Comparison of ENCODE assay signal across 30 mouse cellular contexts in genomic region chr1:186967201-186967812, GRCm38 (mm10). TPM values are rescaled to one million over a fixed set of nuclear protein-coding genes. Genes with fewer than 3 reads are reported as not detected.
DNase-seq lines count a peak whose midpoint lies in the region; ATAC-seq lines count a peak whose summit lies in the region.
"Had no signal": no experiment of that assay in that cellular context is flagged by ENCODE, and none has a peak within 500 bp of the region (broad histone marks: within the 10 kb centered on the region; RNA-seq: fewer than 3 reads in every experiment).

Gene D1Pas1, plus strand, starts transcription at chr1:186967416.

- H3K4me2 ChIP-seq in midbrain, embryonic 11.5 days = no peak within 1 kb of the TSS
- H3K4me2 ChIP-seq in midbrain, embryonic 13.5 days (replicated peaks) = no peak within 1 kb of the TSS
- H3K4me2 ChIP-seq: hindbrain, embryonic 14.5 days; limb, embryonic 12.5 days; liver, embryonic 12.5 days had no signal

- DNase-seq in heart, adult 11 months = peak; percentile 87
- DNase-seq in heart, postnatal 25 days (ENCODE audit: low spot score) = no peak
- DNase-seq in midbrain, embryonic 11.5 days (ENCODE audit: low spot score, missing footprints) = peak; percentile 69
- no peak for DNase-seq in limb, embryonic 10.5 days (ENCODE audit: low spot score)
- no peak for DNase-seq in cerebellum, postnatal 36 days
- no peak for DNase-seq in left cerebral cortex, postnatal 10 days (ENCODE audit: extremely low spot score in 1 of 2, low spot score in 2 of 2)
- DNase-seq: cerebellum, adult 11 months; cerebellum, adult 9-11 months; gastrocnemius, postnatal 10 days; heart, postnatal 14 days; kidney, adult 2 months; lung, adult 18-20 months; lung, postnatal 10 days; midbrain, embryonic 14.5 days; thymus, postnatal 25 days had no signal

- peaks cover 11% of the 10 kb centered on the region; the same call in 1 of the 2 replicates for H3K9me3 ChIP-seq in midbrain, embryonic 11.5 days (ENCODE audit: control insufficient read depth, low read length)
- H3K9me3 ChIP-seq in midbrain, embryonic 13.5 days = peaks cover 27% of the 10 kb centered on the region
- H3K9me3 ChIP-seq in limb, embryonic 10.5 days (replicated peaks) = peaks cover 17% of the 10 kb centered on the region; the same call in 1 of the 2 replicates

- intact Hi-C loops in heart, postnatal 25 days (cut with DNase I) = no loop called here
- intact Hi-C loops in left cerebral cortex, postnatal 10 days (cut with DNase I) = no loop called here

- H3K27me3 ChIP-seq in midbrain, embryonic 11.5 days (ENCODE audit: control insufficient read depth, insufficient read depth, low read length) = no peaks in the 10 kb centered on the region
- no peaks in the 10 kb centered on the region for H3K27me3 ChIP-seq in midbrain, embryonic 13.5 days
- H3K27me3 ChIP-seq in limb, embryonic 10.5 days (ENCODE audit: low read depth, poor library complexity, severe bottlenecking) = no peaks in the 10 kb centered on the region
- H3K27me3 ChIP-seq: limb, embryonic 12.5 days; liver, embryonic 12.5 days had no signal

- H3K4me3 ChIP-seq in midbrain, embryonic 11.5 days (ENCODE audit: low read depth, low read length) = no peak within 1 kb of the TSS
- no peak within 1 kb of the TSS for H3K4me3 ChIP-seq in midbrain, embryonic 13.5 days (replicated peaks)
- H3K4me3 ChIP-seq in limb, embryonic 10.5 days = 0 out of 2 replicates have a peak within 1 kb of the TSS, but pooled peaks have one; percentile 4
- H3K4me3 ChIP-seq: forebrain, embryonic 10.5 days; left cerebral cortex, adult 2 months; limb, embryonic 12.5 days; liver, embryonic 12.5 days had no signal

- H3K36me3 ChIP-seq in midbrain, embryonic 11.5 days (ENCODE audit: control insufficient read depth, insufficient read depth, low read length) = no peaks in the 10 kb centered on the region
- H3K36me3 ChIP-seq in midbrain, embryonic 13.5 days = peaks cover 6% of the 10 kb centered on the region; the same call in 1 of the 2 replicates
- H3K36me3 ChIP-seq in limb, embryonic 10.5 days = peaks cover 4% of the 10 kb centered on the region; the same call in 1 of the 2 replicates
- H3K36me3 ChIP-seq: limb, embryonic 12.5 days; liver, embryonic 12.5 days had no signal

- H3K27ac ChIP-seq in midbrain, embryonic 11.5 days (ENCODE audit: low read depth, low read length) = no peak within 1 kb of the TSS
- no peak within 1 kb of the TSS for H3K27ac ChIP-seq in midbrain, embryonic 13.5 days
- no peak within 1 kb of the TSS for H3K27ac ChIP-seq in limb, embryonic 10.5 days
- H3K27ac ChIP-seq: forebrain, embryonic 10.5 days; hindbrain, embryonic 14.5 days; kidney, postnatal 0 days; left cerebral cortex, adult 2 months; limb, embryonic 12.5 days; liver, embryonic 12.5 days had no signal

- WGBS in midbrain, embryonic 11.5 days = 82% methylated on average over 53 of the region's 53 CpGs
- WGBS in midbrain, embryonic 13.5 days = 88% methylated on average over 53 of the region's 53 CpGs
- 72% methylated on average over 53 of the region's 53 CpGs for WGBS in limb, embryonic 10.5 days

- no peak within 1 kb of the TSS for H3K9ac ChIP-seq in midbrain, embryonic 11.5 days (ENCODE audit: low read length)
- no peak within 1 kb of the TSS for H3K9ac ChIP-seq in midbrain, embryonic 13.5 days (replicated peaks)
- H3K9ac ChIP-seq: hindbrain, embryonic 14.5 days; limb, embryonic 12.5 days; liver, embryonic 12.5 days had no signal

- ATAC-seq in midbrain, embryonic 11.5 days (ENCODE audit: low FRiP score) = no peak
- ATAC-seq in midbrain, embryonic 13.5 days = no peak
- ATAC-seq: forebrain, embryonic 16.5 days; liver, embryonic 12.5 days had no signal

- H3K4me1 ChIP-seq in midbrain, embryonic 11.5 days (ENCODE audit: control insufficient read depth, insufficient read depth, low read length) = no peaks in the 10 kb centered on the region
- H3K4me1 ChIP-seq in midbrain, embryonic 13.5 days (replicated peaks) = no peaks in the 10 kb centered on the region
- H3K4me1 ChIP-seq in limb, embryonic 10.5 days = no peaks in the 10 kb centered on the region
- H3K4me1 ChIP-seq: forebrain, embryonic 10.5 days; limb, embryonic 12.5 days; liver, embryonic 12.5 days had no signal

RNA-seq across cellular contexts. Expression of gene D1Pas1, which starts in this region (rescaled TPM):
- total RNA-seq in heart, postnatal 25 days (2021) = under 1 TPM in 1 of 2 experiments, not detected in 1; 0.08 TPM
- polyA plus RNA-seq in midbrain, embryonic 11.5 days (2014; fragmentation: Nextera tagmentation; extraction: Ambion mirVana) = 0.10 and 0.15 TPM in 2 replicates
- 0.08 and 0.19 TPM in 2 replicates for polyA plus RNA-seq in midbrain, embryonic 13.5 days (2015; fragmentation: Nextera tagmentation; extraction: Ambion mirVana)
- polyA plus RNA-seq in limb, embryonic 10.5 days (2016; fragmentation: Nextera tagmentation; extraction: Ambion mirVana) = 0.09 and 0.16 TPM in 2 replicates
- total RNA-seq in left cerebral cortex, postnatal 10 days (2021) = under 1 TPM in 1 of 2 experiments, not detected in 1; 0.11 TPM
- total RNA-seq: adrenal gland, adult 18-20 months; gastrocnemius, postnatal 10 days; granulocyte monocyte progenitor cell, adult 5-6 weeks; left cerebral cortex, adult 2 months had no signal
- polyA plus RNA-seq: embryonic facial prominence, embryonic 11.5 days; forebrain, embryonic 10.5 days; forebrain, embryonic 16.5 days; kidney, postnatal 0 days; large intestine, adult 2 months; liver, embryonic 12.5 days; neural tube, embryonic 11.5 days; small intestine, adult 2 months; stomach, embryonic 16.5 days had no signal

Comparison
In these comparisons a context has a peak if more than half of its experiments do, and no peak if none do; other contexts are left out.
1. Peak in DNase-seq in midbrain, embryonic 11.5 days; RNA of the gene not detected or under 1 TPM.